Mouse (Mus musculus) limb, embryonic 11.5 days (tissue): ENCODE measurements around the gene Tesk1. TPM values are rescaled to one million over a fixed set of nuclear protein-coding genes. Genes with fewer than 3 reads are reported as not detected.
"Not testable (repeated sequence)": the region's sequence is repeated elsewhere in the genome, so short reads cannot be mapped to it uniquely, and the experiment has no call there.

Source experiments
- ATAC-seq: fragments of 200-750 bp; cut with Nextera tagmentation; 2 replicates; pipeline ENCODE4 v1.8.0; 2017; ENCODE audit warnings: low read depth; ENCODE audit not compliant: insufficient number of reproducible peaks, low FRiP score, low TSS enrichment
- DNase-seq: peaks from one replicate; pipeline ENCODE4 v3.0.0-alpha.2; 2015; ENCODE audit warnings: low spot score
- H3K27ac ChIP-seq: fragments of 300-500 bp; sonication (generic); replicated peaks from 2 replicates; pipeline ENCODE4 v1.5.1; 2014; ENCODE audit warnings: low read depth, mild to moderate bottlenecking, low read length
- H3K27me3 ChIP-seq: fragments of 300-500 bp; sonication (generic); 2 replicates; pipeline ENCODE4 v1.6.1; 2014; ENCODE audit warnings: mild to moderate bottlenecking, low read length, mixed read lengths; ENCODE audit not compliant: control insufficient read depth, insufficient read depth
- H3K36me3 ChIP-seq: fragments of 300-500 bp; sonication (generic); 2 replicates; pipeline ENCODE4 v1.6.1; 2014; ENCODE audit warnings: mild to moderate bottlenecking, low read length, moderate library complexity, mixed read lengths; ENCODE audit not compliant: control insufficient read depth, insufficient read depth
- H3K4me1 ChIP-seq: fragments of 300-500 bp; sonication (generic); 2 replicates; pipeline ENCODE4 v1.6.1; 2014; ENCODE audit warnings: low read length, mixed read lengths; ENCODE audit not compliant: control insufficient read depth, insufficient read depth
- H3K4me2 ChIP-seq: fragments of 300-500 bp; sonication (generic); 2 replicates; pipeline ENCODE4 v1.6.1; 2014; ENCODE audit warnings: low read depth, mild to moderate bottlenecking, moderate library complexity; ENCODE audit not compliant: severe bottlenecking
- H3K4me3 ChIP-seq: fragments of 300-500 bp; sonication (generic); 2 replicates; pipeline ENCODE4 v1.5.1; 2014; ENCODE audit warnings: low read depth, low read length
- H3K9ac ChIP-seq: fragments of 300-500 bp; sonication (generic); 2 replicates; pipeline ENCODE4 v1.6.1; 2014; ENCODE audit warnings: mild to moderate bottlenecking, low read length
- H3K9me3 ChIP-seq: fragments of 300-500 bp; sonication (generic); 2 replicates; pipeline ENCODE4 v1.6.1; 2016; ENCODE audit warnings: low read length; ENCODE audit not compliant: control insufficient read depth
- WGBS: fragments of 180-500 bp; shearing (Covaris S2); extraction: QIAGEN DNeasy Blood & Tissue Kit; methylation state at CpG from one replicate; pipeline ENCODE4 v1.1.7; 2014; 5-methylcytosine and 5-hydroxymethylcytosine counted together
- polyA plus RNA-seq: library from polyadenylated mRNA; unstranded; fragments of >200 nt; fragmentation: Nextera tagmentation; extraction: Ambion mirVana; gene quantifications from 2 replicates; pipeline ENCODE4 v1.2.1, GENCODE M21; 2014

Gene Tesk1
- polyA plus RNA-seq, 1 experiment from 2014 or later = 9.8 TPM

- no peak for ATAC-seq
- WGBS = 70% methylated on average over 7 of the region's 7 CpGs
- no peak for DNase-seq
- Histone ChIP-seq H3K4me1 (no peaks in the 10 kb centered on the region), H3K27ac (no peak overlapping the region), H3K36me3 (no peaks in the 10 kb centered on the region), H3K9me3 (no peaks in the 10 kb centered on the region), H3K4me3 (no peak overlapping the region), H3K9ac (no peak overlapping the region), H3K4me2 (no peak overlapping the region), H3K27me3 (no peaks in the 10 kb centered on the region)
Measured at GRCm38 (mm10) chr4:43481894-43482456, 40.2 kb downstream of the Tesk1 start.

DNA sequence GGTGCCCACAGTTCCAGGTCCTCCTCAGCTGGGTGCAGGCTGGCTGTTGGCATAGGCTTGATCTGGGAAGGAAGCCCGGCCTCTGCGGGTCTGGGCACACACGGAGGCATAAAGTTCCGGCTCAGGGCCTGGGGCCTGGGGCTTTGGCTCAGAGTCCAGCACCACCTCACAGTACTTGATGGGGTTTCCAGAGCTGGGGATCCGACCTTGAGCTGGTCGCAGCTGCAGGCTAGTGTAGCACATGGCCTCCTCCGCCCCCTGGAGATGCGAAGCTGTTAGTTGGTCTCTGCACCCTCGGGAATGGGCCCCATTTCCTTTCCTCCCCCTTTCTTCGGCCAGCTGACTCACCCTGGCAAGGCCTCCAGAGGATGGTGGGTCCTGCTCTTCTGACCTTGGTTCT, 40.9 kb downstream of the Tesk1 start:
- no peak for DNase-seq
- 72% methylated on average over 10 of the region's 10 CpGs for WGBS
- H3K4me3 ChIP-seq = no peak overlapping the region
- no peak overlapping the region for H3K4me2 ChIP-seq
- H3K9ac ChIP-seq = no peak overlapping the region
- no peaks in the 10 kb centered on the region for H3K4me1 ChIP-seq
- no peak overlapping the region for H3K27ac ChIP-seq
- H3K36me3 ChIP-seq = no peaks in the 10 kb centered on the region
- H3K27me3 ChIP-seq = no peaks in the 10 kb centered on the region
- no peaks in the 10 kb centered on the region for H3K9me3 ChIP-seq
- no peak for ATAC-seq

- Histone ChIP-seq H3K4me2 (no peak within 1 kb of the TSS), H3K36me3 (no peaks in the 10 kb centered on the region), H3K9me3 (no peaks in the 10 kb centered on the region), H3K27me3 (no peaks in the 10 kb centered on the region), H3K9ac (no peak within 1 kb of the TSS), H3K4me1 (no peaks in the 10 kb centered on the region), H3K27ac (no peak within 1 kb of the TSS), H3K4me3 (no peak within 1 kb of the TSS)
- 61% methylated on average over 12 of the region's 12 CpGs for WGBS
- ATAC-seq (no peak), DNase-seq (no peak)
Measured at GRCm38 (mm10) chr4:43483535-43484091, 41.9 kb downstream of the Tesk1 start, which contains the start of gene Sit1. Gene Sit1, minus strand, starts transcription at chr4:43483734.

- H3K4me3 ChIP-seq, H3K9ac ChIP-seq, DNase-seq, H3K27me3 ChIP-seq, H3K4me1 ChIP-seq, H3K36me3 ChIP-seq, H3K27ac ChIP-seq, H3K4me2 ChIP-seq, H3K9me3 ChIP-seq, ATAC-seq: not testable (repeated sequence)
- WGBS = 81% methylated on average over 5 of the region's 5 CpGs
Measured at GRCm38 (mm10) chr4:43485666-43486065, 43.9 kb downstream of the Tesk1 start.

GRCm38 (mm10) chr4:43489611-43490010, 47.9 kb downstream of the Tesk1 start:
- H3K9me3 ChIP-seq = no peaks in the 10 kb centered on the region
- WGBS = 94% methylated on average over 3 of the region's 3 CpGs
- H3K9ac ChIP-seq = no peak overlapping the region
- H3K4me3 ChIP-seq = no peak overlapping the region
- H3K36me3 ChIP-seq = no peaks in the 10 kb centered on the region
- ATAC-seq (no peak), DNase-seq (no peak)
- H3K27me3 ChIP-seq = no peaks in the 10 kb centered on the region
- peaks cover 7% of the 10 kb centered on the region; the same call in 1 of the 2 replicates for H3K4me1 ChIP-seq
- no peak overlapping the region for H3K4me2 ChIP-seq
- H3K27ac ChIP-seq = no peak overlapping the region

DNA sequence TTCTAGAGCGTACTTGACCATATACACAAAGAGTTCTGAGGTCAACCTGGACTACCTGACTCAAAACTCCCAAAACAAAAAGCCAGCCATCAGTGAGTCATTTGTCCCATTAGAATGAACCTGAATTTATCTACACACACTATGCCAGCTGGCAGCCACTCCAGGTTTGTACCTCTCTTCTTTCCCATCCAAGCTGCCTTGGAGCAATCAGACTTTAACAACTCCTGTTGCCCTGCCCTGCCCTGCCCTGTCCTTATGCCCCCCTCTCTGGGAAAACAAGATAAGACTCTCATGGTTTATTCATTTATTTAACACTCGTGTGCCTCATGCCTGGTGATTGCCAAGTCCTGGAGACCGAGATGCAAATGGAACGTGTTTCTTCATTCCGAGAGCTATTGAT, 49.1 kb downstream of the Tesk1 start:
- Histone ChIP-seq H3K4me3 (no peak overlapping the region), H3K27ac (no peak overlapping the region), H3K4me2 (no peak overlapping the region), H3K9me3 (no peaks in the 10 kb centered on the region), H3K9ac (no peak overlapping the region), H3K27me3 (no peaks in the 10 kb centered on the region), H3K4me1 (peaks cover 7% of the 10 kb centered on the region; the same call in 1 of the 2 replicates), H3K36me3 (0 out of 2 replicates have a peak, but pooled peaks cover 1% of the 10 kb centered on the region)
- DNase-seq = no peak
- 91% methylated on average over 5 of the region's 5 CpGs for WGBS
- ATAC-seq = no peak

GRCm38 (mm10) chr4:43492101-43492820, 50.5 kb downstream of the Tesk1 start:
- DNase-seq = no peak
- Histone ChIP-seq H3K9me3 (no peaks in the 10 kb centered on the region), H3K4me3 (peak overlapping the region; percentile 10; the same call in 1 of the 2 replicates), H3K4me2 (peak overlapping the region; percentile 4; the same call in 1 of the 2 replicates), H3K9ac (no peak overlapping the region), H3K36me3 (peaks cover 7% of the 10 kb centered on the region; the same call in 1 of the 2 replicates), H3K4me1 (peaks cover 7% of the 10 kb centered on the region; the same call in 1 of the 2 replicates), H3K27ac (no peak overlapping the region), H3K27me3 (no peaks in the 10 kb centered on the region)
- no peak for ATAC-seq
- 49% methylated on average over 12 of the region's 12 CpGs for WGBS

- peak; percentile 95 for ATAC-seq
- peaks cover 7% of the 10 kb centered on the region; the same call in 1 of the 2 replicates for H3K36me3 ChIP-seq
- 0% methylated on average over 25 of the region's 25 CpGs for WGBS
Measured at GRCm38 (mm10) chr4:43492821-43493185, 51.1 kb downstream of the Tesk1 start, which contains the start of gene Ccdc107. Gene Ccdc107, plus strand, starts transcription at chr4:43492900.

More at GRCm38 (mm10) chr4:43492821-43493185, 51.1 kb downstream of the Tesk1 start, which contains the start of gene Ccdc107:
- H3K4me2 ChIP-seq = peak within 1 kb of the TSS; percentile 65
- DNase-seq = peak; percentile 90
- H3K9ac ChIP-seq = peak within 1 kb of the TSS; percentile 85
- H3K27ac ChIP-seq = peak within 1 kb of the TSS; percentile 82
- H3K4me3 ChIP-seq = peak within 1 kb of the TSS; percentile 71
- H3K27me3 ChIP-seq = no peaks in the 10 kb centered on the region
- H3K9me3 ChIP-seq = no peaks in the 10 kb centered on the region
- peaks cover 8% of the 10 kb centered on the region; the same call in 1 of the 2 replicates for H3K4me1 ChIP-seq
